Mouse (Mus musculus) cortical plate, adult 2 months (tissue): ENCODE results near the gene Cyp2c70. TPM values are rescaled to one million over a fixed set of nuclear protein-coding genes. Genes with fewer than 3 reads are reported as not detected.
"Not testable (repeated sequence)": the region's sequence is repeated elsewhere in the genome, so short reads cannot be mapped to it uniquely, and the experiment has no call there.

ENCODE experiments used
- H3K27ac ChIP-seq: fragments of 200-500 bp; 2 replicates; pipeline ENCODE4 v1.5.1; 2012; ENCODE audit warnings: low read length, control low read depth, inconsistent platforms; ENCODE audit not compliant: insufficient read depth
- H3K4me1 ChIP-seq: fragments of 200-500 bp; 2 replicates; pipeline ENCODE4 v1.6.1; 2011; ENCODE audit warnings: low read length; ENCODE audit not compliant: control insufficient read depth, insufficient read depth
- H3K4me3 ChIP-seq: fragments of 200-500 bp; 2 replicates; pipeline ENCODE4 v1.5.1; 2011; ENCODE audit warnings: mild to moderate bottlenecking, low read length, control low read depth; ENCODE audit not compliant: insufficient read depth
- CTCF ChIP-seq: fragments of 200-500 bp; IDR thresholded peaks from 2 replicates; pipeline ENCODE4 v1.5.1; 2011; ENCODE audit warnings: mild to moderate bottlenecking, control low read depth, low read length; ENCODE audit not compliant: insufficient read depth; ENCODE audit errors: extremely low read depth
- POLR2A ChIP-seq: fragments of 200-500 bp; IDR thresholded peaks from 2 replicates; pipeline ENCODE4 v1.6.1; 2011; ENCODE audit warnings: mild to moderate bottlenecking, low read length, control low read depth; ENCODE audit not compliant: insufficient read depth; ENCODE audit errors: extremely low read depth
- polyA plus RNA-seq: library from polyadenylated mRNA; depleted of rRNA; stranded (reverse); fragments of >200 nt; gene quantifications from 2 replicates; pipeline ENCODE4 v1.2.3, GENCODE M21; 2012; rRNA removed

Cyp2c70 gene
- polyA plus RNA-seq, 1 experiment: not detected

DNA sequence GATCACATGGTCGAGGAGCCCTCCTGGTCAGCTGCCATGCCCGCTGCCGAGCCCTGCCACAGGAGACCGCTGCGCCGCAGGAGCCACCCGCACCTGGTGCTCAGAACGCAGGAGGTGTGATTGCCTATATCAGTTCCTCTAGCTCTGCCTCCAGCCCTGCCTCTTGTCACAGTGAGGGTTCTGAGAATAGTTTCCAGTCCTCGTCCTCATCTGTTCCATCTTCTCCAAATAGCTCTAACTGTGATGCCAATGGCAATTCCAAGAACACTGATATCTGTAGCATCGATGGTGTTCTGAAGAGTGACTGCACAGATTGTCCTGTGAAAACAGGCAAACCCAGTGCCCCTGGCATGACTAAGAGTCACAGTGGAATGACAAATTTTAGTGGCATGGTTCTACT is 3.5 kb upstream of the Cyp2c70 start:
- no peak for TF ChIP-seq POLR2A
- no peak for TF ChIP-seq CTCF
- Histone ChIP-seq H3K4me1 (no peaks in the 10 kb centered on the region), H3K27ac (no peak overlapping the region), H3K4me3 (no peak overlapping the region)

DNA sequence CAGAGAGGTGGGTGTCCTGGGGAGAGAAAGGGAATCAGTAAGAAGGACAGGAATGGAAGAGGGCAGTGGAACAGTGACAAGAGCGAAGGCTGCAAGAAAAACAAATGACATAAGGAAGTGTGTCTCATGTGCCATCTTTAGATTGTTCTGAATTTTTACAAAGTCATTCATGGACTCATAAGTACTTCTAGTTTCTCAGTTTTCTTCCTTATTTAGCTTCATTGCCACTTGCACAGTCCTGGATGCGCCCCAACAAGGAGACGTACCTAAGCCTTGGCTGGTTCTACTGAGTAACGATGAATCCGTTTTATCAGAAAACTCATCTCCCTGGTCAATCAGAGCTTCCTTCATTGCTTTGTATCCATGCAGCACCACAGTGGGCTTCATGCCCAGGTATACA is 3.5 kb downstream of the Cyp2c70 start:
- TF ChIP-seq POLR2A (no peak), CTCF (no peak)
- no peak overlapping the region for H3K4me3 ChIP-seq
- H3K27ac ChIP-seq: no peak overlapping the region
- H3K4me1 ChIP-seq: no peaks in the 10 kb centered on the region

DNA sequence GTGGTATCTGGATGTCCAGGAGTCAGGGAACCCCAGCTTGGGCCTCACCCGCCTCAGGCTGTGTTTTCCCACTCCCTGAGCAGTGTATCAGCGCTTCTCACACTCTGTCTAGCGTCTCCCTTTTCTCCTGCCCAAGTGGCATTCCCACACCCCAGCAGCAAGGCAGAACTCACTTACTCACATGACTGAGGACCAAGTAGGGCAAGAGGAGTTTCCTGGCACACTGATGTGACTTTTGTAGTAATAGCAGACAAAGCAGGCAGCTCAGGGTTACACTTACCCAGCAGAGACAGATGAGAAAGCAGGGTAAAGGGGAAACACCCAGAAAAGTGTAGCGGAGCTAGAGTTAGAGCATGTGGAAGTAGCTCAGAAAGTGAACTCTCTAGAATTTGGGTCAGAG is 8.8 kb downstream of the Cyp2c70 start:
- Histone ChIP-seq H3K4me1 (no peaks in the 10 kb centered on the region), H3K27ac (no peak overlapping the region), H3K4me3 (no peak overlapping the region)
- no peak for TF ChIP-seq CTCF
- no peak for TF ChIP-seq POLR2A

DNA sequence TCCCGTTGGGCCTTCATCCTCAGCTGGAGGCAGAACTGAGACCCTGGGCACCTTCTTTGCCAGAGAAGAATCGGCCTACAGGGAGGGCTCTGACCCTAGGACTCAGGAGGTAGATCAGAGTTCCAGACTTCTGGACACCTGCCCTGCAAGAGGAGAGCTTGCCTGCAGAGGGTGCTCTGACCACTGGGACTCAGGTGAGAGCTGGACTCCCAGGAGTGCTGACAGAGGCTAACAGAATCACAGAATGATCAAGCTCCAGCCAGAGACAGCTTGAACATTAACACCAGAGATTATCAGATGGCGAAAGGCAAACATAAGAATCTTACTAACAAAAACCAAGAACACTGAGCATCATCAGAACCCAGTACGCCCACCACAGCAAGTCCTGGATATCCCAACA is 18.7 kb downstream of the Cyp2c70 start:
- H3K4me3 ChIP-seq, H3K27ac ChIP-seq, H3K4me1 ChIP-seq: not testable (repeated sequence)

DNA sequence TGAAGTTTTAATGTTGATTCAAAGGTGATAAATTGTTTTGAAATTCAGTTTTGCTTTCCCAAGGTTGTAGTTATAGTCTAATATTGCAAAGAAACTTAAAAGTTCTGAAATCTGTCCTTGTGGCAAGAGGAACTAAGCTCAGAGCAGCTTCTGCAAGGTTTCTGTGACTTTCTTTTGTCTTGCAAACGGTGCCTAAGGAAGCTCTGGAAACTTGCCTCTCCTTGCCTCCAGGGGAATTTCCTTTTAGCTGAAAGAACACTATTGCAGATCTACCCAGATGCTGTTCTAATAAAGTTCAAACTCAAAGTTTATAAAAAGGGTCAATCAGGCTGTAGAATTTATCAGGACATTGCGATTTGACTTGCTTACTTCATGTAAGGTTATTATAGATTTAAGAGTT is 60.1 kb downstream of the Cyp2c70 start:
- not testable (repeated sequence) for H3K4me3 ChIP-seq, H3K4me1 ChIP-seq, H3K27ac ChIP-seq

DNA sequence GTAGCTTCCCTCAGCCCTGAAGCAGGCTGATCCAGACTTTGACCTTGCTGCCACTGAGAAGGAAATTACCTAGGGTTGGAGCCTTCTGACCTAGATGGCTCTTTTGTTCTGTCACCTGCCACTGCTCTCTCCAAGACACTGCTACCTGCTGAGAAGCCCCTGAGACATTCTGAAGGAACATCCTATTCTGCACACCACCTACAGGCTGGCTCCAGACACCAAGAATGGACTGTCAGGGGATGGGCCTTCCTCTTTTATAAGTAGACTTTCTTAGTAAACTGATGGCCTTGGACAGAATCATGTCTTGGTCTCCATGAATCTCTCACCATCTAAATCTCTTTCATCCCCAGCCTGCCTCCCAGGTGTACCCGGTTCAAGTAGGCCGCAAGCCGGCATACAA is 62.0 kb downstream of the Cyp2c70 start:
- not testable (repeated sequence) for H3K4me1 ChIP-seq, H3K27ac ChIP-seq, H3K4me3 ChIP-seq

DNA sequence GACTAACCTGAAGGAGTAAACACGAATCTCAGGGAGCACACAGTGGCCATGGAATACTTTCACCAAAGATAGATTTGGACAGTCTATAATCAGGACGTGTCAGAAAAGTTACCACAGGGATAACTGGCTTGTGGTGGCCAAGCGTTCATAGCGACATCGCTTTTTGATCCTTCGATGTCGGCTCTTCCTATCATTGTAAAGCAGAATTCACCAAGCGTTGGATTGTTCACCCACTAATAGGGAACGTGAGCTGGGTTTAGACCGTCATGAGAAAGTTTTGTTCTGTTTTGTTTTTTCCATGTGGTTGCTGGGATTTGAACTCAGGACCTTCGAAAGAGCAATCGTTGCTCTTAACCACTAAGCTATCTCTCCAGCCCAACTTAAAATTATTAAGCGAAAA is 67.5 kb downstream of the Cyp2c70 start:
- H3K4me3 ChIP-seq, H3K27ac ChIP-seq, H3K4me1 ChIP-seq: not testable (repeated sequence)

Other genes starting within 250 kb of the Cyp2c70 start
- gene Cyp2c37, start 194.9 kb downstream of the Cyp2c70 start, polyA plus RNA-seq: not detected in 2 replicates
- gene Cyp2c54, start 113.5 kb downstream of the Cyp2c70 start, polyA plus RNA-seq: not detected in 2 replicates
- gene Cyp2c50, start 97.6 kb downstream of the Cyp2c70 start, polyA plus RNA-seq: not detected in 2 replicates
- 24.7 and 29.5 TPM in 2 replicates for gene Pdlim1, start 84.5 kb upstream of the Cyp2c70 start, polyA plus RNA-seq